Mouse (Mus musculus) CH12.LX (cell line): ENCODE data around the gene Il22ra1. TPM values are rescaled to one million over a fixed set of nuclear protein-coding genes. Genes with fewer than 3 reads are reported as not detected.

Source experiments
- DNase-seq: peaks from one replicate; pipeline ENCODE4 v3.0.0-alpha.2; 2013; ENCODE audit errors: extremely low read depth
- H3K27ac ChIP-seq: 2 replicates; pipeline ENCODE4 v1.5.1; 2012; ENCODE audit warnings: low read depth, mild to moderate bottlenecking, control low read depth, moderate library complexity; ENCODE audit not compliant: insufficient read depth
- H3K27me3 ChIP-seq: replicated peaks from 2 replicates; pipeline ENCODE3; 2012; ENCODE audit warnings: inconsistent platforms
- H3K36me3 ChIP-seq, 2 experiments: replicated peaks in 1 of 2; 2 replicates each; pipeline versions ENCODE3 to v1.6.1; 2012; ENCODE audit warnings: inconsistent platforms in 1 of 2, low read length in 1 of 2, mild to moderate bottlenecking in 1 of 2, mixed read lengths in 1 of 2, moderate library complexity in 1 of 2; ENCODE audit not compliant: control insufficient read depth in 1 of 2, insufficient read depth in 1 of 2
- H3K4me1 ChIP-seq, 2 experiments: 2 replicates each; pipeline ENCODE4 v1.6.1; 2012; ENCODE audit warnings: inconsistent platforms in 1 of 2, moderate library complexity in 1 of 2; ENCODE audit not compliant: insufficient read depth in 2 of 2, control insufficient read depth in 1 of 2
- H3K4me2 ChIP-seq: 2 replicates; pipeline ENCODE4 v1.6.1; 2012; ENCODE audit warnings: low read depth, mild to moderate bottlenecking, control low read depth; ENCODE audit not compliant: poor library complexity, insufficient read depth, severe bottlenecking
- H3K4me3 ChIP-seq, 3 experiments: fragments of 150-350 bp in 1 of 3; sonication (generic) in 1 of 3; replicated peaks in 1 of 3; 2 replicates each; pipeline versions ENCODE3 to v1.5.1; 2011 to 2012; ENCODE audit warnings: low read depth in 2 of 3, low read length in 2 of 3, mild to moderate bottlenecking in 2 of 3, moderate library complexity in 2 of 3, control low read depth in 1 of 3, improper control_type of control experiment in 1 of 3, inconsistent platforms in 1 of 3, mixed read lengths in 1 of 3; ENCODE audit not compliant: poor library complexity in 1 of 3
- H3K79me2 ChIP-seq: replicated peaks from 2 replicates; pipeline ENCODE4 v1.6.1; 2012; ENCODE audit warnings: mild to moderate bottlenecking, moderate library complexity; ENCODE audit not compliant: control insufficient read depth, poor library complexity, insufficient read depth, severe bottlenecking; ENCODE audit errors: extremely low read depth
- H3K9ac ChIP-seq: 2 replicates; pipeline ENCODE4 v1.6.1; 2012; ENCODE audit warnings: low read depth, mild to moderate bottlenecking, control low read depth, moderate library complexity; ENCODE audit not compliant: insufficient read depth
- H3K9me3 ChIP-seq: replicated peaks from 2 replicates; pipeline ENCODE3; 2012; ENCODE audit warnings: low read length, inconsistent platforms, mixed read lengths
- E2F4 ChIP-seq: IDR thresholded peaks from 2 replicates; pipeline ENCODE4 v1.6.1; 2011; ENCODE audit warnings: low read depth, low read length, improper control_type of control experiment; ENCODE audit not compliant: insufficient replicate concordance
- EP300 ChIP-seq: IDR thresholded peaks from 2 replicates; pipeline ENCODE4 v1.6.1; 2011; ENCODE audit warnings: low read length, improper control_type of control experiment
- IRF4 ChIP-seq: IDR thresholded peaks from 2 replicates; pipeline ENCODE4 v1.6.1; 2014; ENCODE audit warnings: low read depth, mild to moderate bottlenecking, inconsistent platforms, low read length, improper control_type of control experiment
- KAT2A ChIP-seq: IDR thresholded peaks from 2 replicates; pipeline ENCODE4 v1.6.1; 2012; ENCODE audit warnings: low read length, improper control_type of control experiment, inconsistent platforms; ENCODE audit not compliant: insufficient replicate concordance
- POLR2A ChIP-seq: IDR thresholded peaks from 2 replicates; pipeline ENCODE4 v1.6.1; 2011; ENCODE audit warnings: low read depth, mild to moderate bottlenecking, improper control_type of control experiment, low read length
- RCOR1 ChIP-seq: conservative IDR thresholded peaks from 2 replicates; pipeline ENCODE4 v1.6.1; 2012; ENCODE audit warnings: low read depth, mild to moderate bottlenecking, inconsistent platforms, low read length, improper control_type of control experiment
- TBP ChIP-seq: conservative IDR thresholded peaks from 2 replicates; pipeline ENCODE4 v1.6.1; 2011; ENCODE audit warnings: low read depth, low read length, improper control_type of control experiment
- TCF12 ChIP-seq: IDR thresholded peaks from 2 replicates; pipeline ENCODE4 v1.6.1; 2014; ENCODE audit warnings: low read depth, mild to moderate bottlenecking, inconsistent platforms, low read length, improper control_type of control experiment
- ZNF384 ChIP-seq: IDR thresholded peaks from 2 replicates; pipeline ENCODE4 v1.6.1; 2012; ENCODE audit warnings: low read depth, low read length, improper control_type of control experiment, inconsistent platforms
- dilution Hi-C: fragments of 300-500 bp; cut with MboI; formaldehyde crosslinking; loops from 2 replicates; pipeline ENCODE4 v1.14.3; 2020; ENCODE audit warnings: low sequenced_read_pairs; ENCODE audit not compliant: extremely low pct_unique_long_range_greater_than_20kb, extremely low pct_ligation_motif_present
- in situ Hi-C: fragments of 300-500 bp; cut with MboI; formaldehyde crosslinking; loops from 3 replicates; pipeline ENCODE4 v1.14.3; 2019; ENCODE audit warnings: low sequenced_read_pairs, low pct_ligation_motif_present, low pct_unique_long_range_greater_than_20kb, mixed read lengths
- polyA plus RNA-seq: library from polyadenylated mRNA; unstranded; fragments of >175 nt; gene quantifications from 2 replicates; pipeline ENCODE4 v1.2.1, GENCODE M21; 2012; ENCODE audit warnings: low read depth; ENCODE audit not compliant: insufficient read length
- total RNA-seq, 2 experiments: library from RNA; depleted of rRNA; stranded (reverse); fragments of 300-350 nt in 1 of 2; fragments of >200 nt in 1 of 2; gene quantifications; 2 replicates each; pipeline ENCODE4 v1.2.3; 2012 to 2014

The Il22ra1 gene
- total and polyA plus RNA-seq, 3 experiments: not detected

- in situ Hi-C loops: no loop called here
These were observed 48.9 kb downstream of the Il22ra1 start for GRCm38 (mm10) chr4:135776850-135777249.

GRCm38 (mm10) chr4:135779661-135780060, 51.7 kb downstream of the Il22ra1 start:
- no peaks in the 10 kb centered on the region for H3K36me3 ChIP-seq

More at GRCm38 (mm10) chr4:135776850-135777249, 48.9 kb downstream of the Il22ra1 start:
- Histone ChIP-seq H3K27ac (no peak overlapping the region), H3K4me1 (peaks cover 2 to 10% of the 10 kb centered on the region in 2 experiments; a peak in 3 of 4 replicates), H3K4me3 (no peak overlapping the region), H3K9me3 (no peaks in the 10 kb centered on the region), H3K4me2 (no peak overlapping the region), H3K27me3 (peaks cover 55% of the 10 kb centered on the region), H3K36me3 (no peaks in the 10 kb centered on the region), H3K9ac (no peak overlapping the region)
- DNase-seq: no peak
- TF ChIP-seq EP300: no peak
- TF ChIP-seq, all 38 proteins: peak for 0
- dilution Hi-C loops: no loop called here
- no peaks in the 10 kb centered on the region for H3K79me2 ChIP-seq

GRCm38 (mm10) chr4:135780255-135780654, 52.3 kb downstream of the Il22ra1 start:
- H3K4me2 ChIP-seq: no peak overlapping the region
- H3K27ac ChIP-seq: no peak overlapping the region
- H3K4me1 ChIP-seq: no peaks in the 10 kb centered on the region
- dilution Hi-C loops: no loop called here
- no peak for DNase-seq
- no peak overlapping the region for H3K9ac ChIP-seq
- no peaks in the 10 kb centered on the region for H3K36me3 ChIP-seq
- TF ChIP-seq IRF4 (no peak), EP300 (no peak), KAT2A (no peak), E2F4 (no peak), ZNF384 (no peak)
- peaks cover 36% of the 10 kb centered on the region for H3K27me3 ChIP-seq
- no peak overlapping the region for H3K4me3 ChIP-seq
- no peaks in the 10 kb centered on the region for H3K79me2 ChIP-seq
- H3K9me3 ChIP-seq: peaks cover 2% of the 10 kb centered on the region
- in situ Hi-C loops: no loop called here

More at GRCm38 (mm10) chr4:135779661-135780060, 51.7 kb downstream of the Il22ra1 start:
- H3K9me3 ChIP-seq: peaks cover 2% of the 10 kb centered on the region
- no peak overlapping the region for H3K4me2 ChIP-seq
- no peaks in the 10 kb centered on the region for H3K79me2 ChIP-seq
- H3K4me3 ChIP-seq: no peak overlapping the region
- no peak overlapping the region for H3K27ac ChIP-seq
- H3K9ac ChIP-seq: no peak overlapping the region
- peaks cover 42% of the 10 kb centered on the region for H3K27me3 ChIP-seq
- in situ Hi-C loops (no loop called here), dilution Hi-C loops (no loop called here)
- no peak for DNase-seq
- TF ChIP-seq IRF4 (no peak), TBP (no peak), RCOR1 (no peak), TCF12 (no peak), E2F4 (no peak), POLR2A (no peak)
- H3K4me1 ChIP-seq: no peaks in the 10 kb centered on the region
